Mouse (Mus musculus) cerebellum, postnatal 14 days (tissue): ENCODE results near the gene H2afb3.
"Not testable (repeated sequence)": the region's sequence is repeated elsewhere in the genome, so short reads cannot be mapped to it uniquely, and the experiment has no call there.

ENCODE experiments used
- DNase-seq, 2 experiments: peaks; one replicate each; pipeline ENCODE4 v3.0.0; 2021; ENCODE audit warnings: mixed read lengths in 2 of 2

H2afb3 gene

GRCm38 (mm10) chrX:120312995-120313394 is at the start of gene H2afb3:
H2afb3 (minus strand) TSS chrX:120313095.
- not testable (repeated sequence) for DNase-seq

- DNase-seq, result no peak
Observed at GRCm38 (mm10) chrX:120301469-120302175, 11.3 kb downstream of the H2afb3 start.

GRCm38 (mm10) chrX:120292832-120293750 is 19.8 kb downstream of the H2afb3 start:
- peak; percentile 66 to 73 for DNase-seq

GRCm38 (mm10) chrX:120291696-120292095 is 21.2 kb downstream of the H2afb3 start:
- DNase-seq, result peak; percentile 15 to 49

- DNase-seq, result peak; percentile 26 to 39
Observed at GRCm38 (mm10) chrX:120290900-120291280, 22.0 kb downstream of the H2afb3 start.

- peak; percentile 59 to 63 for DNase-seq
Observed at GRCm38 (mm10) chrX:120290011-120290899, 22.6 kb downstream of the H2afb3 start, which contains the start of gene Pcdh11x. Pcdh11x (plus strand) TSS chrX:120290259.

- DNase-seq, result peak; percentile 13 to 26
Observed at GRCm38 (mm10) chrX:120287502-120287901, 25.4 kb downstream of the H2afb3 start.

GRCm38 (mm10) chrX:120285522-120285921 is 27.4 kb downstream of the H2afb3 start:
- DNase-seq, result peak in 1 of 2 experiments; percentile 2
